Mouse (Mus musculus) liver, adult (tissue): ENCODE results near the gene Sall2.

Experiments used
- GATA4 ChIP-seq: IDR thresholded peaks from 2 replicates; pipeline ENCODE4 v1.6.1; 2014; ENCODE audit warnings: mild to moderate bottlenecking, low read length; ENCODE audit not compliant: insufficient replicate concordance

Sall2 gene

GRCm38 (mm10) chr14:52327910-52328812 is at the start of gene Sall2:
Gene Sall2 (minus strand): TSS chr14:52328762.
- no peak for TF ChIP-seq GATA4

DNA sequence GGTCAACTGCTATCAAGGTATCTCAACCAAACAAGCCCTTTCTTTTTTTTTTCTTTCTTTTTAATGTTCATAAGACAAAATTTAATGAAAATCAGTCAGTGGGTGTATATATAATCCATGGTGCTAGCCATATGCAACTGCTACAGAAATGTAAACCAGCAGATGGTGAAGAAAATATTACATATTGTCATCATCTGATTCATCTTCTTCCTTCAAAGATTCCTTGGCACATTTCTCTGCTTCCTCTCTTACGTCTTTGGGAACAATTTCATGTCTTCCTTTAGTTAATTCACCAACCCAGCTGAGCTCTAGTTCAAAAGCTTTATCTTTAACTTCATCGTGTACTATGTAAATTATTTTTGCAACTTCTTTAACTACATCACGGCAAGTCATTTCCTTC is 40.2 kb upstream of the Sall2 start:
- no peak for TF ChIP-seq GATA4

DNA sequence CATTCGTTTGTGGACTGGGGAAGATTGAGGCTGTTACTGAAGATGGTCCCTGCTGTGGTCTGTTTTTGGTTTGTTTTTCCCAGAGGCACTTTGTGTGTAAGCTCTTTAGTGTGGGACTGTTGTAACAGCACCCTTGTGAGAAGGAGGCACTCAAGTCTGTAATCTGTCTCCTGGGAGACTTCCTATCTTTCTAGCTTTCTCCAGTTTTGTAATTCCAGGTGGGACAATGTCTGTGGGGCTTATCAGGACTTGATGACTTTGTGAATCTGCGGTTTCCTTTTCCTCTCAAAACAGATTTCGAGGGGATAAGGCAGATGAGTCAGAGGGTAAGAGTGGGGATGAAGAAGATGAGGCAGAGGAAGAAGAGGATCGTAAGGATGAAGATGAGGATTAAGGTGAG is 27.7 kb upstream of the Sall2 start, which contains the start of gene Olfr1513:
Gene Olfr1513, minus strand, starts transcription at position 101 of the 400 bp plus-strand sequence.
- TF ChIP-seq GATA4, result no peak

DNA sequence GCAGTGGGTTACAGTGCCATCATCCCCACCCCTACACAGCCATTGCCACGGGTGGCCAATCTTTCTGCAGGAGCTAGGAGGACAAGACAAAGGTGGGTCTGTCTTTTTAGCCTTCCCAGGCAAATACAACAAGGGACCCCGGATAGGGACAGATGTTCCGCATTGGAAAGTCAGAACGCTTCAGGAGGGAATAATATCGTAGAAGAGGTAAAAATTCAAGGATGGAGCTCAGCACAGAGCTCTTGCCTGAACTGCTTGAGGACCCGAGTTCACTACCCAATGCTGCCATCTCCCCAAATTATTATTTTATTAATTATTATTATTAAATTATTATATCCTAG is 10.9 kb upstream of the Sall2 start:
- no peak for TF ChIP-seq GATA4

GRCm38 (mm10) chr14:52338751-52339511 is 10.4 kb upstream of the Sall2 start:
- TF ChIP-seq GATA4, result no peak

GRCm38 (mm10) chr14:52332171-52332570 is 3.6 kb upstream of the Sall2 start:
- no peak for TF ChIP-seq GATA4

- TF ChIP-seq GATA4, result no peak
Observed at GRCm38 (mm10) chr14:52331069-52331750, 2.6 kb upstream of the Sall2 start.

GRCm38 (mm10) chr14:52327375-52327901 is 1.1 kb downstream of the Sall2 start:
- no peak for TF ChIP-seq GATA4

GRCm38 (mm10) chr14:52325890-52326289 is 2.7 kb downstream of the Sall2 start:
- TF ChIP-seq GATA4, result no peak

GRCm38 (mm10) chr14:52319361-52319760 is 9.2 kb downstream of the Sall2 start:
- TF ChIP-seq GATA4, result no peak

DNA sequence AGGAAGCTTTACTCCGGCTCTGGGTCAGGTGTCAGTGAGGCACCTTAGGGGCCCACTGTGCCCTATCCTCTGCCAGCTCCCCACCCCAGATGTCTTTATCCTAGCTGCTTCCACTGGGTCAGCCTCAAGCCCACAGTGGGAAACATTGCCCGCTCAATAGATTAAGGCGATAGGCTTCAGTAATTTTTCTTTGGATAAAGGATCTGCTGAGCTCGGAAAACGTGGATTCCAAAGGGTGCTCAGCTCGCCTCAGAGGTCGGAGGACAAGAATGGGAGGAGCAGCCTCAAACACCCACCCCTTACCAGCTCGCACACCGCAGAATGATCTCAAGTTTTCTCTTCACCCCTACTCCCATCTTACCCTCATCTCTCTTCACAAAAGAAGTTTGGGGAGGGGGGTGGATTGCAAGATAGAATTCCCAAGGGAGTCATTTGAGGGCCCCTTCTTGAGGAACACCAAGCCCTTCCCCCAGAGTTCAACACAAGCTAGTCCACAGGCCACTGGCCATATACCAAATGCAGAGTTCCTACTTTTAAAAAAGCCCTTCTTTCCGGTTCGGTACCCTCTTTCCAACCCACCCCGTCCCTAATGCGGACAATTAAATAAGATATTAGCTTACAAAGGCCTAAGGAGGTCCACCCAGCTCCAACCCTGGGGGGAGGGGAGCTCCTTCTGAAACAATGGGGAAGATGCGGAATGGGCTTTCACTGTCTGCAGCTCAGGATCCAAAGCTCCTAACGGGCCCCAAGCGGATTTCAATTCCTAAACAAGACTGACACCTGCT is 11.9 kb downstream of the Sall2 start:
- no peak for TF ChIP-seq GATA4

- no peak for TF ChIP-seq GATA4
Observed at GRCm38 (mm10) chr14:52315792-52316440, 12.6 kb downstream of the Sall2 start.

DNA sequence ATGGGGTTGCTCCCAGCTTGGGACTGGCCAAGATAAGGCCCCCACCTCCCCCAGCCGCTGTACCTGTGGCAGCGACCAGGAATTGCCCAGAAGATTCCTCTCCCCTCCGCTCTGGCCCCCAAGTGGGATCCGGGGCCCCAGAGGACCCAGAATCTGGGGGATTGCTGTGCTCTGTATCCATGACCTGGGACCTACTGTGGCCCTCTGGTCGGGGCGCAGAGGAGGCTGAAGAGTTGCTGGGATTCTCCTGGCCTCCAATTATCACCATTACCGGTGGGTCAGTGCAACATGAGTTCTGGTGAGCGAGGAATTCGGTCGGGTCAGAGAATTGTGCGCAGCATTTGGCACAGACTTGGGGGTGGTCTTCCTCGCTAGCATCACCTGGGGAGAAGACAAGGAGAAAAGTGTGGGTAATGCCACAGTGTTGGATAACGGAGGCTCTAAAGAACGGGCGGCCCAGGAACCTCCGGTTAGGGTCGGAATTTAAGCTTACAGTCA is 13.2 kb downstream of the Sall2 start:
- TF ChIP-seq GATA4, result no peak

DNA sequence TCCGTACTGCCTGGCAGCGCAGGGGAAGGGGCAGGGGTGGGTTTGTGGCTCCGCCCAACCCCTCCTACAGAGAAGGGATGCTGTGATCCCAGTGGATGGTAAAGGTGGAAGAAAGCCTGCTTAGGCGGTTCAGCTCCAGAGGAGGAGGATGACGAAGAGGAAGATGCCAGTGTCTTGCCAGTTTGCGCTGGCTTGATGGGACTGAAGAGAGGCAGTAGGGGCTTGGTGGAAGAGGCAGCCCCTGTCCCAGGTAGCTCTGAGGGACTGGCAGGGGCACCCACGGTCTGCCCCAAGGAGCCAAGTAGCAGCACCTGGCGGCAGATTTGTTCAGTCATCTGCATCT is 13.8 kb downstream of the Sall2 start:
- TF ChIP-seq GATA4, result no peak
